Mouse (Mus musculus): Measurements from ENCODE around the gene Ccl5. TPM values are rescaled to one million over a fixed set of nuclear protein-coding genes. Genes with fewer than 3 reads are reported as not detected.

The Ccl5 gene
- polyA plus RNA-seq, 1 experiment from 2014 or later, result not detected

DNA sequence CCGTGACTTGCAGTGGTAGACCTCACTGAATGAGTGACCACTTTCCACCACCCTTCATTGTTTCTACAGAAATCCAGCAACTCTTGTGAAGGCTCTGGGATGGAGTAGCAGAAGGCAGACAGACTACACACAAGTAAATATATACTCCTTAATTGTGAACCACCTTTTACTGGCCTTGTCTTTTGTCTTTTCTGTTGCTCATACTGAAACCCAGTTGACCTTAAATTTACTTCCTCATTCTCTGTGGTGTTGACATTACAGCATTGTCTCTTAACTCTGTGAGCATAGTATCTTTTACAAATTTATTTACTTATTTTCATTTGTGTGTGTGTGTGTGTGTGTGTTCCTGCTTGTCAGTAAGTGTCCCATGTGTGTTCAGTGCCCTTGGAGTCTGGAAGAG lies 2.9 kb upstream of the Ccl5 start:
- Histone ChIP-seq H3K27me3 (ENCODE audit: control insufficient read depth, insufficient read depth, low read length) (no peaks in the 10 kb centered on the region), H3K27ac (ENCODE audit: low read depth, low read length) (no peak overlapping the region), H3K4me3 (ENCODE audit: low read depth, low read length) (no peak overlapping the region), H3K9me3 (ENCODE audit: control insufficient read depth, low read length) (no peaks in the 10 kb centered on the region), H3K4me2 (ENCODE audit: low read depth) (no peak overlapping the region), H3K36me3 (ENCODE audit: control insufficient read depth, insufficient read depth, low read length) (no peaks in the 10 kb centered on the region), H3K4me1 (ENCODE audit: control insufficient read depth, insufficient read depth, low read length) (no peaks in the 10 kb centered on the region), H3K9ac (ENCODE audit: low read length) (no peak overlapping the region)
- ATAC-seq (ENCODE audit: insufficient read depth, low FRiP score, low TSS enrichment) (no peak), DNase-seq (ENCODE audit: low spot score) (no peak)
- WGBS, result 96% methylated on average over 1 of the region's 1 CpGs

DNA sequence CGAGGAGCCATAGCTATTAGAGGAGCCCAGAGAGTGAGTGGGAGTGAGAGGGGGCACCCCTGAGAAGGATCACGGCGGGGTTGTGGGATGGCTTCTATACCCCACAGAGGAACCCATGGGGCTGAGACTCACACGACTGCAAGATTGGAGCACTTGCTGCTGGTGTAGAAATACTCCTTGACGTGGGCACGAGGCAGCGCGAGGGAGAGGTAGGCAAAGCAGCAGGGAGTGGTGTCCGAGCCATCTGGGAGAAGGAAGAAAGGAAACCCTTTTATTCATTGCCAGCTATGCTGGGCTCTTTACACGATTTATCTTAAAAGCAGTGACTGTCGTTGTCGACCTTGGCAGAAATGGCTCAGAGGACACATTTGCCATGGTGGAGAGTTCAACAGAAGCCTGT lies 1.3 kb downstream of the Ccl5 start:
- 81% methylated on average over 12 of the region's 12 CpGs for WGBS
- ATAC-seq (ENCODE audit: insufficient read depth, low FRiP score, low TSS enrichment), result no peak
- Histone ChIP-seq H3K4me3 (ENCODE audit: low read depth, low read length) (no peak overlapping the region), H3K27me3 (ENCODE audit: control insufficient read depth, insufficient read depth, low read length) (no peaks in the 10 kb centered on the region), H3K36me3 (ENCODE audit: control insufficient read depth, insufficient read depth, low read length) (no peaks in the 10 kb centered on the region), H3K9ac (ENCODE audit: low read length) (no peak overlapping the region), H3K27ac (ENCODE audit: low read depth, low read length) (no peak overlapping the region), H3K4me2 (ENCODE audit: low read depth) (no peak overlapping the region), H3K4me1 (ENCODE audit: control insufficient read depth, insufficient read depth, low read length) (no peaks in the 10 kb centered on the region), H3K9me3 (ENCODE audit: control insufficient read depth, low read length) (no peaks in the 10 kb centered on the region)
- DNase-seq (ENCODE audit: low spot score), result no peak

DNA sequence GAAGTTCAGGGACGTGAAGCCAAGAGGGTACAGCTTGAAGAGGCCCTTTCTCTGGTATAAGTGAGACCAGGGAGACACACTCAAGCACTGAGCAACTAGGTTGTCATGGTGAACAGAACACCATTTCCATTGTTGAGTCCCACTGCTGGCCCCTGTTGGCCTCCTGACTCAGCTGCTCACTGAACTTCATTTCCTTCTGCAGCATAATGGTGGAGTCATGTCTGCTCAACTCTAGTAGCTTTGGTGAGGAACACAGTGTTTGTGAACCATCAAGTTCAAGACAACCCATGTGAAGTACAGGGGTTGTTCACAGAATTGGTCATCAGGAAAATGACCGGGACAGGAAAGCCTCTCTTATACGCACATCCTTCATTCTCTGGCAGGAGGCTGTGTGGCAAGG lies 8.2 kb downstream of the Ccl5 start, which contains the start of gene Heatr9:
TSS of gene Heatr9 (minus strand) at position 101 of the 400 bp plus-strand sequence.
- H3K9me3 ChIP-seq (ENCODE audit: control insufficient read depth, low read length), result no peaks in the 10 kb centered on the region
- no peaks in the 10 kb centered on the region for H3K36me3 ChIP-seq (ENCODE audit: control insufficient read depth, insufficient read depth, low read length)
- H3K4me2 ChIP-seq (ENCODE audit: low read depth), result no peak within 1 kb of the TSS
- H3K27ac ChIP-seq (ENCODE audit: low read depth, low read length), result no peak within 1 kb of the TSS
- no peaks in the 10 kb centered on the region for H3K27me3 ChIP-seq (ENCODE audit: control insufficient read depth, insufficient read depth, low read length)
- WGBS, result 93% methylated on average over 3 of the region's 3 CpGs
- DNase-seq (ENCODE audit: low spot score) (no peak), ATAC-seq (ENCODE audit: insufficient read depth, low FRiP score, low TSS enrichment) (no peak)
- no peaks in the 10 kb centered on the region for H3K4me1 ChIP-seq (ENCODE audit: control insufficient read depth, insufficient read depth, low read length)
- H3K9ac ChIP-seq (ENCODE audit: low read length), result no peak within 1 kb of the TSS
- H3K4me3 ChIP-seq (ENCODE audit: low read depth, low read length), result no peak within 1 kb of the TSS

DNA sequence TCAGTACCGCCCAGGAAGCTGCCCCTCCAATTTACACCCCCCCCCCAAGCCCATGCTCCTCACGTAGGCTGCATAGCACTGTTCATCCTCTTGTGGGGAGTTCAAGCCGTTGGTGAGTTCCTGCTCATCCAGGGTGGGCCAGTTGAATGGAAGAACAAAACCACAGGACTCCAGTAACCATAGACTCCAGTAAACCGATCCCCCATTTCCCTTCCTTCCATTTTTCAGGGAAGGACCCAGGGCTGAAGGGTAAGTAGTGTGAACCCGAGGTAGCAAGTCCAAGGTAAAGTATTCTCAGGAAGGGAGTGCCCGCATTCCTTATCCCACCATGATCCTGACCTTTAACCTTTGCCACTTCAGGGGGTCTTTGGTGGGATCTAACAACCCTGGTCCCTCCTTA lies 11.9 kb downstream of the Ccl5 start:
- no peak overlapping the region for H3K27ac ChIP-seq (ENCODE audit: low read depth, low read length)
- DNase-seq (ENCODE audit: low spot score), result no peak
- H3K27me3 ChIP-seq (ENCODE audit: control insufficient read depth, insufficient read depth, low read length), result no peaks in the 10 kb centered on the region
- H3K4me3 ChIP-seq (ENCODE audit: low read depth, low read length), result no peak overlapping the region
- no peak overlapping the region for H3K4me2 ChIP-seq (ENCODE audit: low read depth)
- H3K9ac ChIP-seq (ENCODE audit: low read length), result no peak overlapping the region
- 63% methylated on average over 6 of the region's 6 CpGs for WGBS
- no peak for ATAC-seq (ENCODE audit: insufficient read depth, low FRiP score, low TSS enrichment)
- no peaks in the 10 kb centered on the region for H3K36me3 ChIP-seq (ENCODE audit: control insufficient read depth, insufficient read depth, low read length)
- no peaks in the 10 kb centered on the region for H3K9me3 ChIP-seq (ENCODE audit: control insufficient read depth, low read length)
- no peaks in the 10 kb centered on the region for H3K4me1 ChIP-seq (ENCODE audit: control insufficient read depth, insufficient read depth, low read length)

DNA sequence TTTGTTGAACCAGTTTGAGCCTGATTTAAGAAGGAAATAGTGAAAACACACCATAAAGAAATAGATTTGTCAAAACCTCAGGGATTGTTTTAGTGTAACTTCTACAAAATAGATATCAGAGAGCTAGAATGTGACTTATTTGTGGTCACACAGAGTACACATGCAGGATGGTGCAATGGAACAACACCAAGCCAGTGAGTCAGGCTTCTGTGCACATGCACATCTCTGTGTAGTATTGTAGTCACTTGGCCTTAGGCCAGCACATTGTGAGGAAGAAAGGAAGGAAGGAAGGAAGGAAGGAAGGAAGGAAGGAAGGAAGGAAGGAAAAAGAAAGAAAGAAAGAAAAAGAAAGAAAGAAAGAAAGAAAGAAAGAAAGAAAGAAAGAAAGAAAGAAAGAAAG lies 13.2 kb downstream of the Ccl5 start:
- Histone ChIP-seq H3K4me2 (ENCODE audit: low read depth) (no peak overlapping the region), H3K9me3 (ENCODE audit: control insufficient read depth, low read length) (no peaks in the 10 kb centered on the region), H3K27ac (ENCODE audit: low read depth, low read length) (no peak overlapping the region), H3K9ac (ENCODE audit: low read length) (no peak overlapping the region), H3K36me3 (ENCODE audit: control insufficient read depth, insufficient read depth, low read length) (no peaks in the 10 kb centered on the region), H3K4me3 (ENCODE audit: low read depth, low read length) (no peak overlapping the region), H3K4me1 (ENCODE audit: control insufficient read depth, insufficient read depth, low read length) (no peaks in the 10 kb centered on the region), H3K27me3 (ENCODE audit: control insufficient read depth, insufficient read depth, low read length) (no peaks in the 10 kb centered on the region)
- DNase-seq (ENCODE audit: low spot score) (no peak), ATAC-seq (ENCODE audit: insufficient read depth, low FRiP score, low TSS enrichment) (no peak)

DNA sequence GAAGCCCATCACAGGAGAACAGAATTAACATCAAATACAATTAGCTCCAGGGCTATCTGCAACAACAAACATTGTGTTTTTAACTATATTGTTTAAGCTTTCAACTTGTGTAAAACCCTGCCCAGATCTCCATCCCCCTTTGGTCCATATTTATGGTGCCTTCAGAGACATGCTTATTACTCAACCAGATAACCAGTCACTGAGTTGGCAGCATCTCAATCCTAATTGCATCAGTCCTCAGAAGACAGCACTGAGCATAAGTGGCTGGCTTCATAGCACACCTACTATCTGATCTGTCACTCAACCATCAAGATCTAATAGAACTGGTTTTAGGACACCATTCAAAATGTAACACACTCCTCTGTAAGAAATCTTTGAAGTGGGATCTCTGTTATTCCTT lies 20.8 kb downstream of the Ccl5 start:
- Histone ChIP-seq H3K36me3 (ENCODE audit: control insufficient read depth, insufficient read depth, low read length) (peaks cover 3% of the 10 kb centered on the region), H3K4me2 (ENCODE audit: low read depth) (no peak overlapping the region), H3K27me3 (ENCODE audit: control insufficient read depth, insufficient read depth, low read length) (no peaks in the 10 kb centered on the region), H3K9me3 (ENCODE audit: control insufficient read depth, low read length) (no peaks in the 10 kb centered on the region), H3K27ac (ENCODE audit: low read depth, low read length) (no peak overlapping the region), H3K4me3 (ENCODE audit: low read depth, low read length) (no peak overlapping the region), H3K4me1 (ENCODE audit: control insufficient read depth, insufficient read depth, low read length) (no peaks in the 10 kb centered on the region), H3K9ac (ENCODE audit: low read length) (no peak overlapping the region)
- ATAC-seq (ENCODE audit: insufficient read depth, low FRiP score, low TSS enrichment) (no peak), DNase-seq (ENCODE audit: low spot score) (no peak)

DNA sequence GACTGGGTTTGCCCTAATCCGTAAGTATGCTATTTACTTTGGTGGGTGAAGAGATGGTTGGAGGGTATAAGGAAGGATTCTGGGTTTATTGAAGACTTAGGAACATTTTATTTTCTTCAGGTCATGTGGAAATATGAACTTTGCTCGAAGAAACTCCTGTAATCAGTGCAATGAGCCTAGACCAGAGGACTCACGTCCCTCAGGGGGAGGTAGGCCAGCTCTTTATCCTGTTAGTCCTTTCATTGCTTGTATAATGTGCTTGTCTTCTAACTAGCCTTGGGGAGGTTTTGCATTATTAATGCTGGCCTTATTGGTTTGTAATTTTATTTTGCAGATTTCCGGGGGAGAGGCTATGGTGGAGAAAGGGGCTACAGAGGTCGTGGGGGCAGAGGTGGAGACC lies 26.0 kb downstream of the Ccl5 start:
- Histone ChIP-seq H3K27me3 (ENCODE audit: control insufficient read depth, insufficient read depth, low read length) (no peaks in the 10 kb centered on the region), H3K27ac (ENCODE audit: low read depth, low read length) (no peak overlapping the region), H3K9me3 (ENCODE audit: control insufficient read depth, low read length) (no peaks in the 10 kb centered on the region), H3K9ac (ENCODE audit: low read length) (no peak overlapping the region), H3K4me3 (ENCODE audit: low read depth, low read length) (no peak overlapping the region), H3K36me3 (ENCODE audit: control insufficient read depth, insufficient read depth, low read length) (peaks cover 19% of the 10 kb centered on the region), H3K4me2 (ENCODE audit: low read depth) (no peak overlapping the region), H3K4me1 (ENCODE audit: control insufficient read depth, insufficient read depth, low read length) (no peaks in the 10 kb centered on the region)
- no peak for ATAC-seq (ENCODE audit: insufficient read depth, low FRiP score, low TSS enrichment)
- whole genome bisulfite sequencing, result 93% methylated on average over 5 of the region's 5 CpGs
- DNase-seq (ENCODE audit: low spot score), result no peak

DNA sequence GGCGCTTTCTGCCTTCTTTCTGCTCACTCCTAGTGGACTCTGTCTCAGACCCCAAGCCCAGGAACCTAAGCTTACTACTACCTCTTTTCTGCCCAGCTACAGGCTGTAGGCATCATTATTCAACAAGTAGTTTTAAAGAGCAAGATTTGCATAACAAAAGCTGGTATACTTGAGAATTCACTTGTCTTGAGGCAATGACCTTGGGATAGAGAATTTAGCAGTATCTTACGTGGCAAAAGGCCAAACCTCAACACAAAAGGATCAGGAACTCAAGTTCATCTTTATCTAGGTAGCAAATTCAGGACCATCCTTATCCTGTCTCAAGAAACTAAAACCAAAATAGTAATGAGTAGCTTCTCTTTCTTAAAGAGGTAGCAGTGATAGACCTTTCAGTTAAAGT lies 34.7 kb downstream of the Ccl5 start:
- ATAC-seq (ENCODE audit: insufficient read depth, low FRiP score, low TSS enrichment) (no peak), DNase-seq (ENCODE audit: low spot score) (no peak)
- WGBS, result 78% methylated on average over 2 of the region's 2 CpGs
- no peak overlapping the region for H3K27ac ChIP-seq (ENCODE audit: low read depth, low read length)
- no peak overlapping the region for H3K9ac ChIP-seq (ENCODE audit: low read length)
- no peaks in the 10 kb centered on the region for H3K27me3 ChIP-seq (ENCODE audit: control insufficient read depth, insufficient read depth, low read length)
- H3K4me2 ChIP-seq (ENCODE audit: low read depth), result no peak overlapping the region
- no peaks in the 10 kb centered on the region for H3K9me3 ChIP-seq (ENCODE audit: control insufficient read depth, low read length)
- peaks cover 7% of the 10 kb centered on the region; the same call in 1 of the 2 replicates for H3K36me3 ChIP-seq (ENCODE audit: control insufficient read depth, insufficient read depth, low read length)
- H3K4me3 ChIP-seq (ENCODE audit: low read depth, low read length), result no peak overlapping the region
- no peaks in the 10 kb centered on the region for H3K4me1 ChIP-seq (ENCODE audit: control insufficient read depth, insufficient read depth, low read length)

DNA sequence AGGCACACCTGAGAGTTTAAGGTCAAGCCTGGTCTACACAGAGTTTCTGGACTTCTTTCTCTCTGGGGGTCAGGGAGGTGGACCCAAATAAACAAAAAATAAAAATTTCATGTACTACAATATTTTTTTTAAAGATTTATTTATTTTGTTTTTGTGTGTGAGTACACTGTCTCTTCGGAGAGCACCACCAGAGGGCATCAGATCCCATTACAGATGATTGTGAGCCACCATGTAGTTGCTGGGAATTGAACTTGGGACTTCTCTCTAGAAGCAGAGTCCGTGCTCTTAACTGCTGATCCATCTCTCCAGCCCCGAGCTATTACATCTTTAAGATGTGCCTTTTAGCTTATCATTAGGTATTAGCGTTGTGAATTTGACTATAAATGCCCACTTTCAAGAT lies 38.8 kb downstream of the Ccl5 start:
- 96% methylated on average over 4 of the region's 4 CpGs for WGBS
- H3K36me3 ChIP-seq (ENCODE audit: control insufficient read depth, insufficient read depth, low read length), result peaks cover 11% of the 10 kb centered on the region
- DNase-seq (ENCODE audit: low spot score), result peak; percentile 14

More for the DNA sequence above, 38.8 kb downstream of the Ccl5 start:
- Histone ChIP-seq H3K4me3 (ENCODE audit: low read depth, low read length) (no peak overlapping the region), H3K27me3 (ENCODE audit: control insufficient read depth, insufficient read depth, low read length) (no peaks in the 10 kb centered on the region), H3K4me2 (ENCODE audit: low read depth) (no peak overlapping the region), H3K4me1 (ENCODE audit: control insufficient read depth, insufficient read depth, low read length) (no peaks in the 10 kb centered on the region), H3K27ac (ENCODE audit: low read depth, low read length) (no peak overlapping the region), H3K9ac (ENCODE audit: low read length) (no peak overlapping the region), H3K9me3 (ENCODE audit: control insufficient read depth, low read length) (no peaks in the 10 kb centered on the region)
- no peak for ATAC-seq (ENCODE audit: insufficient read depth, low FRiP score, low TSS enrichment)
